Mouse (Mus musculus): Measurements from ENCODE around the gene Bst2. TPM values are rescaled to one million over a fixed set of nuclear protein-coding genes. Genes with fewer than 3 reads are reported as not detected.

Bst2 gene
- total RNA-seq (2017) = 7.6 and 18.4 TPM in 2 replicates

- peak; percentile 87 for ATAC-seq (ENCODE audit: extremely low read depth, insufficient number of reproducible peaks, low FRiP score, poor library complexity, severe bottlenecking)
Measured at GRCm38 (mm10) chr8:71537028-71537867, at the start of gene Bst2. Bst2 (minus strand) TSS chr8:71537456.

GRCm38 (mm10) chr8:71586891-71587290 lies 49.6 kb upstream of the Bst2 start:
- peak; percentile 18; the same call in 1 of the 2 replicates for ATAC-seq (ENCODE audit: extremely low read depth, insufficient number of reproducible peaks, low FRiP score, poor library complexity, severe bottlenecking)

- ATAC-seq (ENCODE audit: extremely low read depth, insufficient number of reproducible peaks, low FRiP score, poor library complexity, severe bottlenecking) = no peak
Measured at GRCm38 (mm10) chr8:71580201-71580600, 42.9 kb upstream of the Bst2 start.

- no peak for ATAC-seq (ENCODE audit: extremely low read depth, insufficient number of reproducible peaks, low FRiP score, poor library complexity, severe bottlenecking)
Measured at GRCm38 (mm10) chr8:71579476-71579875, 42.2 kb upstream of the Bst2 start.

- no peak for ATAC-seq (ENCODE audit: extremely low read depth, insufficient number of reproducible peaks, low FRiP score, poor library complexity, severe bottlenecking)
Measured at GRCm38 (mm10) chr8:71579009-71579408, 41.8 kb upstream of the Bst2 start.

GRCm38 (mm10) chr8:71577856-71578387 lies 40.7 kb upstream of the Bst2 start:
- ATAC-seq (ENCODE audit: extremely low read depth, insufficient number of reproducible peaks, low FRiP score, poor library complexity, severe bottlenecking) = no peak

GRCm38 (mm10) chr8:71575020-71575419 lies 37.8 kb upstream of the Bst2 start:
- ATAC-seq (ENCODE audit: extremely low read depth, insufficient number of reproducible peaks, low FRiP score, poor library complexity, severe bottlenecking) = no peak

- ATAC-seq (ENCODE audit: extremely low read depth, insufficient number of reproducible peaks, low FRiP score, poor library complexity, severe bottlenecking) = no peak
Measured at GRCm38 (mm10) chr8:71574426-71574825, 37.2 kb upstream of the Bst2 start.

- no peak for ATAC-seq (ENCODE audit: extremely low read depth, insufficient number of reproducible peaks, low FRiP score, poor library complexity, severe bottlenecking)
Measured at GRCm38 (mm10) chr8:71572847-71573633, 35.8 kb upstream of the Bst2 start.

GRCm38 (mm10) chr8:71572077-71572476 lies 34.8 kb upstream of the Bst2 start:
- ATAC-seq (ENCODE audit: extremely low read depth, insufficient number of reproducible peaks, low FRiP score, poor library complexity, severe bottlenecking) = no peak

GRCm38 (mm10) chr8:71570291-71570954 lies 33.2 kb upstream of the Bst2 start:
- peak; percentile 61 for ATAC-seq (ENCODE audit: extremely low read depth, insufficient number of reproducible peaks, low FRiP score, poor library complexity, severe bottlenecking)

GRCm38 (mm10) chr8:71569366-71570290 lies 32.4 kb upstream of the Bst2 start:
- peak; percentile 48 for ATAC-seq (ENCODE audit: extremely low read depth, insufficient number of reproducible peaks, low FRiP score, poor library complexity, severe bottlenecking)

- ATAC-seq (ENCODE audit: extremely low read depth, insufficient number of reproducible peaks, low FRiP score, poor library complexity, severe bottlenecking) = no peak
Measured at GRCm38 (mm10) chr8:71568941-71569340, 31.7 kb upstream of the Bst2 start.

- no peak for ATAC-seq (ENCODE audit: extremely low read depth, insufficient number of reproducible peaks, low FRiP score, poor library complexity, severe bottlenecking)
Measured at GRCm38 (mm10) chr8:71568387-71568937, 31.2 kb upstream of the Bst2 start, which contains the start of gene Slc27a1. Slc27a1 (plus strand) TSS chr8:71568882.

GRCm38 (mm10) chr8:71567587-71567986 lies 30.3 kb upstream of the Bst2 start:
- ATAC-seq (ENCODE audit: extremely low read depth, insufficient number of reproducible peaks, low FRiP score, poor library complexity, severe bottlenecking) = no peak

GRCm38 (mm10) chr8:71566501-71566900 lies 29.2 kb upstream of the Bst2 start, which contains the start of gene Nxnl1:
Nxnl1 (minus strand) TSS chr8:71566601.
- ATAC-seq (ENCODE audit: extremely low read depth, insufficient number of reproducible peaks, low FRiP score, poor library complexity, severe bottlenecking) = no peak

GRCm38 (mm10) chr8:71563992-71564391 lies 26.7 kb upstream of the Bst2 start:
- ATAC-seq (ENCODE audit: extremely low read depth, insufficient number of reproducible peaks, low FRiP score, poor library complexity, severe bottlenecking) = no peak

- peak; percentile 62 for ATAC-seq (ENCODE audit: extremely low read depth, insufficient number of reproducible peaks, low FRiP score, poor library complexity, severe bottlenecking)
Measured at GRCm38 (mm10) chr8:71562751-71563150, 25.5 kb upstream of the Bst2 start.
